Mouse (Mus musculus) heart, embryonic 11.5 days (tissue): ENCODE measurements at regions not wholly inside any gene's neighbourhood (a gene's known extent, or its start where the extent isn't known, plus 50 kb on each side); places are given as distances from the start of the nearest gene placed in this dataset.

Experiments
- ATAC-seq: fragments of 200-750 bp; cut with Nextera tagmentation; replicated peaks from 2 replicates; pipeline ENCODE4 v1.8.0; 2017; ENCODE audit warnings: moderate library complexity; ENCODE audit not compliant: insufficient number of reproducible peaks, low FRiP score, low TSS enrichment
- H3K27ac ChIP-seq: fragments of 300-500 bp; sonication (generic); 2 replicates; pipeline ENCODE4 v1.5.1; 2014; ENCODE audit warnings: mild to moderate bottlenecking, low read depth, low read length
- H3K27me3 ChIP-seq: fragments of 300-500 bp; sonication (generic); 2 replicates; pipeline ENCODE4 v1.6.1; 2014; ENCODE audit warnings: mild to moderate bottlenecking, low read length, mixed read lengths; ENCODE audit not compliant: control insufficient read depth, insufficient read depth
- H3K36me3 ChIP-seq: fragments of 300-500 bp; sonication (generic); 2 replicates; pipeline ENCODE4 v1.6.1; 2014; ENCODE audit warnings: mild to moderate bottlenecking, low read length, moderate library complexity, mixed read lengths; ENCODE audit not compliant: control insufficient read depth, insufficient read depth
- H3K4me1 ChIP-seq: fragments of 300-500 bp; sonication (generic); 2 replicates; pipeline ENCODE4 v1.6.1; 2014; ENCODE audit warnings: low read length; ENCODE audit not compliant: control insufficient read depth, insufficient read depth
- H3K4me2 ChIP-seq: fragments of 300-500 bp; sonication (generic); 2 replicates; pipeline ENCODE4 v1.6.1; 2014; ENCODE audit warnings: mild to moderate bottlenecking, moderate library complexity
- H3K4me3 ChIP-seq: fragments of 300-500 bp; sonication (generic); 2 replicates; pipeline ENCODE4 v1.5.1; 2014; ENCODE audit warnings: low read depth, low read length
- H3K9ac ChIP-seq: fragments of 300-500 bp; sonication (generic); 2 replicates; pipeline ENCODE4 v1.6.1; 2014; ENCODE audit warnings: mild to moderate bottlenecking, low read depth, low read length, moderate library complexity
- H3K9me3 ChIP-seq: fragments of 300-500 bp; sonication (generic); replicated peaks from 2 replicates; pipeline ENCODE4 v1.6.1; 2016; ENCODE audit warnings: low read length; ENCODE audit not compliant: control insufficient read depth
- WGBS: fragments of 180-500 bp; shearing (Covaris S2); extraction: QIAGEN DNeasy Blood & Tissue Kit; methylation state at CpG from one replicate; pipeline ENCODE4 v1.1.7; 2014; ENCODE audit not compliant: insufficient replicate concordance; 5-methylcytosine and 5-hydroxymethylcytosine counted together

- Histone ChIP-seq H3K27ac (no peak overlapping the region), H3K4me2 (no peak overlapping the region), H3K27me3 (no peaks in the 10 kb centered on the region), H3K9me3 (no peaks in the 10 kb centered on the region), H3K9ac (no peak overlapping the region), H3K4me1 (no peaks in the 10 kb centered on the region), H3K4me3 (no peak overlapping the region), H3K36me3 (no peaks in the 10 kb centered on the region)
- WGBS = 86% methylated on average over 6 of the region's 6 CpGs
- no peak for ATAC-seq
These were observed 606.7 kb upstream of the Sox9 start for GRCm38 (mm10) chr11:112175302-112175701.

GRCm38 (mm10) chr11:112180666-112181065 lies 601.4 kb upstream of the Sox9 start:
- no peak overlapping the region for H3K4me2 ChIP-seq
- no peaks in the 10 kb centered on the region for H3K27me3 ChIP-seq
- H3K4me1 ChIP-seq = no peaks in the 10 kb centered on the region; the same call in 1 of the 2 replicates
- H3K9ac ChIP-seq = no peak overlapping the region
- H3K9me3 ChIP-seq = no peaks in the 10 kb centered on the region
- 72% methylated on average over 10 of the region's 10 CpGs for WGBS
- H3K4me3 ChIP-seq = no peak overlapping the region
- H3K27ac ChIP-seq = no peak overlapping the region
- no peak for ATAC-seq
- H3K36me3 ChIP-seq = no peaks in the 10 kb centered on the region

GRCm38 (mm10) chr11:112197620-112198268 lies 584.3 kb upstream of the Sox9 start:
- Histone ChIP-seq H3K27ac (no peak overlapping the region), H3K27me3 (0 out of 2 replicates have a peak, but pooled peaks cover 2% of the 10 kb centered on the region), H3K9me3 (no peaks in the 10 kb centered on the region), H3K4me3 (no peak overlapping the region), H3K9ac (no peak overlapping the region), H3K4me2 (peak overlapping the region; percentile 31), H3K4me1 (no peaks in the 10 kb centered on the region), H3K36me3 (no peaks in the 10 kb centered on the region)
- 15% methylated on average over 18 of the region's 18 CpGs for WGBS
- ATAC-seq = no peak

GRCm38 (mm10) chr11:112204561-112204960 lies 577.5 kb upstream of the Sox9 start:
- Histone ChIP-seq H3K9ac (no peak overlapping the region), H3K9me3 (no peaks in the 10 kb centered on the region), H3K4me3 (no peak overlapping the region), H3K27ac (no peak overlapping the region), H3K27me3 (no peaks in the 10 kb centered on the region), H3K4me2 (no peak overlapping the region), H3K4me1 (peaks cover 3% of the 10 kb centered on the region), H3K36me3 (no peaks in the 10 kb centered on the region)
- ATAC-seq = no peak
- 51% methylated on average over 2 of the region's 2 CpGs for WGBS

- H3K9ac ChIP-seq = no peak overlapping the region
- no peaks in the 10 kb centered on the region for H3K27me3 ChIP-seq
- ATAC-seq = no peak
- no peaks in the 10 kb centered on the region for H3K9me3 ChIP-seq
- H3K4me2 ChIP-seq = no peak overlapping the region
- no peaks in the 10 kb centered on the region for H3K36me3 ChIP-seq
- H3K4me1 ChIP-seq = peaks cover 3% of the 10 kb centered on the region
- 26% methylated on average over 4 of the region's 4 CpGs for WGBS
- no peak overlapping the region for H3K27ac ChIP-seq
- no peak overlapping the region for H3K4me3 ChIP-seq
These were observed 572.6 kb upstream of the Sox9 start for GRCm38 (mm10) chr11:112209414-112209813.

GRCm38 (mm10) chr11:112219046-112219720 lies 562.8 kb upstream of the Sox9 start:
- Histone ChIP-seq H3K36me3 (no peaks in the 10 kb centered on the region), H3K9me3 (no peaks in the 10 kb centered on the region), H3K4me2 (no peak overlapping the region), H3K9ac (no peak overlapping the region), H3K4me3 (no peak overlapping the region), H3K27ac (no peak overlapping the region), H3K4me1 (no peaks in the 10 kb centered on the region), H3K27me3 (no peaks in the 10 kb centered on the region)
- no peak for ATAC-seq
- 85% methylated on average over 5 of the region's 5 CpGs for WGBS

- Histone ChIP-seq H3K4me1 (no peaks in the 10 kb centered on the region), H3K9me3 (no peaks in the 10 kb centered on the region), H3K9ac (no peak overlapping the region), H3K27me3 (no peaks in the 10 kb centered on the region), H3K4me3 (no peak overlapping the region), H3K27ac (no peak overlapping the region), H3K4me2 (no peak overlapping the region), H3K36me3 (no peaks in the 10 kb centered on the region)
- ATAC-seq = no peak
- WGBS = 79% methylated on average over 7 of the region's 7 CpGs
These were observed 547.4 kb upstream of the Sox9 start for GRCm38 (mm10) chr11:112234492-112235116.

- no peaks in the 10 kb centered on the region for H3K36me3 ChIP-seq
- H3K9ac ChIP-seq = no peak overlapping the region
- H3K27me3 ChIP-seq = no peaks in the 10 kb centered on the region
- WGBS = 72% methylated on average over 19 of the region's 19 CpGs
- H3K4me3 ChIP-seq = no peak overlapping the region
- H3K4me2 ChIP-seq = no peak overlapping the region
- no peaks in the 10 kb centered on the region for H3K4me1 ChIP-seq
- no peaks in the 10 kb centered on the region for H3K9me3 ChIP-seq
- H3K27ac ChIP-seq = no peak overlapping the region
- ATAC-seq = no peak
These were observed 542.8 kb upstream of the Sox9 start for GRCm38 (mm10) chr11:112238960-112239884.
